Mouse (Mus musculus) forebrain, embryonic 14.5 days (tissue): Measurements from ENCODE around the gene Slc25a54. TPM values are rescaled to one million over a fixed set of nuclear protein-coding genes. Genes with fewer than 3 reads are reported as not detected.

Source experiments
- microRNA-seq: library from miRNA; unstranded; fragments of <30 nt; microRNA quantifications from one replicate; pipeline ENCODE4, GENCODE M21; 2016
- polyA plus RNA-seq: library from polyadenylated mRNA; unstranded; fragments of >200 nt; fragmentation: Nextera tagmentation; extraction: Ambion mirVana; gene quantifications from 2 replicates; pipeline ENCODE4 v1.2.1, GENCODE M21; 2014

Gene Slc25a54
- polyA plus RNA-seq, 1 experiment from 2014 or later, result not detected

Small RNA genes lying within 50 kb of the gene (microRNA-seq; reads per million reads assigned to microRNA genes)
- not detected for gene Gm44384

Other genes starting within 250 kb of the Slc25a54 start
- 13.8 and 14.0 TPM in 2 replicates for gene Stxbp3, start 239.9 kb upstream of the Slc25a54 start, polyA plus RNA-seq
- 0.07 TPM in 1 of 2 replicates, not detected in the other for gene Fndc7, start 190.5 kb upstream of the Slc25a54 start, polyA plus RNA-seq
- gene Prpf38b, start 168.7 kb upstream of the Slc25a54 start, polyA plus RNA-seq, result 33.9 and 42.6 TPM in 2 replicates
- 1.2 and 1.8 TPM in 2 replicates for gene Henmt1, start 140.6 kb upstream of the Slc25a54 start, polyA plus RNA-seq
- gene Gm9857, start 140.0 kb upstream of the Slc25a54 start, polyA plus RNA-seq, result not detected in 2 replicates
- 11.1 and 11.6 TPM in 2 replicates for gene Fam102b, start 52.9 kb upstream of the Slc25a54 start, polyA plus RNA-seq
- gene Slc25a24, start 42.7 kb downstream of the Slc25a54 start, polyA plus RNA-seq, result 4.7 and 5.0 TPM in 2 replicates